ENCODE assay signal across 8 mouse cellular contexts in the genomic region with DNA sequence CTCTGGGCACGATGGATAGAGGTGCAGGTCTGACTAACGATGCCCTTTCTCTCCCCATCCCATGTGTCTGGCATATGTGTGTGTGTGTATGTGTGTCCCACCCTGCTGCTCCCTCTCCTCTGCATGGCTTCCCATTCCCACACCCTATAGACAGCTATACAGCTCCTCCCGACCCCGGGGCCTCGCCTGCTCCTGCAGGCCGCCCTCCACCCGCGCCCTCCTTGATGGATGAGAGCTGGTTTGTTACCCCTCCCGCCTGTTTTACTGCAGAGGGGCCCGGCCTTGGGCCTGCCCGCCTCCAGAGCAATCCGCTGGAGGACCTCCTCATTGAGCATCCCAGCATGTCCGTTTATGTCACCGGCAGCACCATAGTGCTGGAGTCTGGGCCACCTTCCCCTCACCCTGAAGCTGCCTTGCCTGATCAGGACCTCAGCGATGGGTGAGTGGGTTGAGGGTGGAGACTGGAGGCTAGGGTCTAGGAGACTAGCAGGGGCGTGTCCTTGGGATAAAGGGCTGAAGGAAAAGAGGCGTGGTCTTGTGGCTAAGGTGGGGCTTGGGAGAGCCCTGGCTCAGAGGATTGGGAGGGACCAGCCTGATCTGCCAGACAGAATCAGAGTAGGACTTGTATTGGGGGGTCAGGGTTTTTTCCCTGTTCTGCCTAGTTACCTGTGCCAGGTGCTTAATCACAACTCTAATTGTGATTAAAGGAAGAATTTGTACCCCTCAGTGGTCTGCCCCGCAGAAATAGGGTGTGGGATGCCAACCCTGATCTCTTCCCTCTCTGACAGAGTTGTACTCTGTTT. TPM values are rescaled to one million over a fixed set of nuclear protein-coding genes. Genes with fewer than 3 reads are reported as not detected.
DNase-seq lines count a peak whose midpoint lies in the region; ATAC-seq and TF ChIP-seq lines count a peak whose summit lies in the region.

No protein-coding gene starts in this region.

- 41% methylated on average over 18 of the region's 18 CpGs for WGBS in hindbrain, embryonic 14.5 days
- 45% methylated on average over 18 of the region's 18 CpGs for WGBS in olfactory bulb, adult 2 months

- peak; percentile 23 to 31 for DNase-seq in cerebellum, adult 18-20 months
- peak; percentile 10 for DNase-seq in ovary, adult 18-20 months (ENCODE audit: low spot score)
- DNase-seq in ovary, postnatal 36 days (ENCODE audit: low spot score) = no peak
- no peak for DNase-seq in hindbrain, embryonic 14.5 days (ENCODE audit: low spot score)

- H3K36me3 ChIP-seq in hindbrain, embryonic 14.5 days (replicated peaks; ENCODE audit: control insufficient read depth, insufficient read depth) = peaks cover 58% of the 10 kb centered on the region

- ATAC-seq in cerebellum, adult (ENCODE audit: insufficient number of reproducible peaks, low FRiP score, low TSS enrichment) = no peak
- ATAC-seq in hindbrain, embryonic 14.5 days (ENCODE audit: low FRiP score) = no peak
- ATAC-seq in activated CD4-positive, CD25-positive, alpha-beta regulatory T cell, adult 4 months = no peak
- ATAC-seq in erythroid progenitor cell, adult 5-6 weeks (replicated peaks; ENCODE audit: low FRiP score, poor library complexity, severe bottlenecking) = no peak

- peaks cover 44% of the 10 kb centered on the region for H3K4me1 ChIP-seq in hindbrain, embryonic 14.5 days (replicated peaks; ENCODE audit: control insufficient read depth, insufficient read depth, low read length)
- peaks cover 31% of the 10 kb centered on the region for H3K4me1 ChIP-seq in olfactory bulb, adult 2 months (ENCODE audit: control insufficient read depth, insufficient read depth, low read length)

- H3K4me3 ChIP-seq in hindbrain, embryonic 14.5 days (replicated peaks; ENCODE audit: low read length) = no peak overlapping the region
- H3K4me3 ChIP-seq in olfactory bulb, adult 2 months (ENCODE audit: insufficient read depth, low read depth, low read length) = 0 out of 2 replicates have a peak overlapping the region, but pooled peaks have one; percentile 0

- peak overlapping the region; percentile 28 for H3K4me2 ChIP-seq in hindbrain, embryonic 14.5 days (replicated peaks)

- H3K9me3 ChIP-seq in hindbrain, embryonic 14.5 days (ENCODE audit: control insufficient read depth, low read length) = no peaks in the 10 kb centered on the region

- peak overlapping the region; percentile 50 for H3K9ac ChIP-seq in hindbrain, embryonic 14.5 days

- no peak for TF ChIP-seq POLR2A in olfactory bulb, adult 2 months (IDR thresholded peaks at IDR 0.05; ENCODE audit: insufficient read depth, low read depth, low read length)

- no peaks in the 10 kb centered on the region for H3K27me3 ChIP-seq in hindbrain, embryonic 14.5 days (ENCODE audit: control insufficient read depth, insufficient read depth, low read length)

- no peak for TF ChIP-seq CTCF in olfactory bulb, adult 2 months (IDR thresholded peaks at IDR 0.05; ENCODE audit: insufficient read depth, low read depth, low read length)

- no peak overlapping the region for H3K27ac ChIP-seq in hindbrain, embryonic 14.5 days
- H3K27ac ChIP-seq in olfactory bulb, adult 2 months (ENCODE audit: insufficient read depth, low read depth, low read length) = 0 out of 2 replicates have a peak overlapping the region, but pooled peaks have one; percentile 14

RNA-seq across cellular contexts. Expression of gene Trp53inp2, which starts 5.1 kb away (rescaled TPM):
- polyA plus RNA-seq in hindbrain, embryonic 14.5 days (2014; fragmentation: Nextera tagmentation; extraction: Ambion mirVana) = 91.6 and 94.6 TPM in 2 replicates
- polyA plus RNA-seq in olfactory bulb, adult 2 months (2012; ENCODE audit: insufficient read depth, insufficient read length, low replicate concordance, missing spikeins) = 154 TPM in 1 of 2 replicates, not detected in the other
- 1 to 10 TPM in 1 of 2 experiments, under 1 TPM in 1; 0.78 to 1.7 TPM for polyA plus RNA-seq in activated CD4-positive, CD25-positive, alpha-beta regulatory T cell, adult 4 months (2017; shearing (Covaris generic))
- 10.5 and 11.5 TPM in 2 replicates for total RNA-seq in erythroid progenitor cell, adult 5-6 weeks (2015; ENCODE audit: low replicate concordance)
- total RNA-seq in erythroid progenitor cell, adult 5-6 weeks (2017; ENCODE audit: low replicate concordance) = 1.1 and 3.6 TPM in 2 replicates

RNA-seq across cellular contexts. Expression of gene Pigu, which starts 28.7 kb away (rescaled TPM):
- 60.7 and 75.0 TPM in 2 replicates for polyA plus RNA-seq in hindbrain, embryonic 14.5 days (2014; fragmentation: Nextera tagmentation; extraction: Ambion mirVana)
- polyA plus RNA-seq in olfactory bulb, adult 2 months (2012; ENCODE audit: insufficient read depth, insufficient read length, low replicate concordance, missing spikeins) = not detected in 2 replicates
- polyA plus RNA-seq in activated CD4-positive, CD25-positive, alpha-beta regulatory T cell, adult 4 months (2017; shearing (Covaris generic)) = 10 to 100 TPM; 33.8 to 34.1 TPM
- total RNA-seq in erythroid progenitor cell, adult 5-6 weeks (2015; ENCODE audit: low replicate concordance) = 5.9 and 22.3 TPM in 2 replicates
- 15.1 and 15.7 TPM in 2 replicates for total RNA-seq in erythroid progenitor cell, adult 5-6 weeks (2017; ENCODE audit: low replicate concordance)

Comparison
In these comparisons a context has a peak if more than half of its experiments do, and no peak if none do; other contexts are left out.
1. DNase-seq: peak in cerebellum, adult 18-20 months (2 of 2) and ovary, adult 18-20 months (single experiment); none in ovary, postnatal 36 days (single experiment) and hindbrain, embryonic 14.5 days (single experiment).